Mouse (Mus musculus) granulocyte monocyte progenitor cell, adult 5-6 weeks (primary cell): Measurements from ENCODE around the gene Vmn1r101. TPM values are rescaled to one million over a fixed set of nuclear protein-coding genes. Genes with fewer than 3 reads are reported as not detected.
"Not testable (repeated sequence)": the region's sequence is repeated elsewhere in the genome, so short reads cannot be mapped to it uniquely, and the experiment has no call there.

Experiments
- ATAC-seq: replicated peaks from 2 replicates; pipeline ENCODE4 v1.8.0; 2016; ENCODE audit warnings: mild to moderate bottlenecking, moderate TSS enrichment, inconsistent platforms; ENCODE audit not compliant: poor library complexity, severe bottlenecking
- total RNA-seq, 2 experiments: library from RNA; stranded (forward) in 1 of 2; stranded (reverse) in 1 of 2; fragments of 200-712, 200-1000 nt in 1 of 2; fragments of >200 nt in 1 of 2; fragmentation: Nextera tagmentation in 1 of 2; gene quantifications; 2 replicates each; pipeline ENCODE4 v1.2.3; 2014 to 2017

Gene Vmn1r101
- total RNA-seq (2014; fragmentation: Nextera tagmentation): not detected in 2 replicates
- not detected in 2 replicates for total RNA-seq (2017)

- not testable (repeated sequence) for ATAC-seq
Observed at GRCm38 (mm10) chr7:20442493-20442892, at the start of gene Vmn1r101. Gene Vmn1r101 (minus strand): TSS chr7:20442593.

GRCm38 (mm10) chr7:20474825-20475224 is 32.4 kb upstream of the Vmn1r101 start, which contains the start of gene Gm10670:
Gene Gm10670 (minus strand): TSS chr7:20474925.
- not testable (repeated sequence) for ATAC-seq

GRCm38 (mm10) chr7:20417642-20418041 is 24.8 kb downstream of the Vmn1r101 start, which contains the start of gene Vmn1r100:
Gene Vmn1r100 (plus strand): TSS chr7:20417942.
- ATAC-seq: not testable (repeated sequence)

Other genes starting within 250 kb of the Vmn1r101 start
- not detected in 2 replicates for gene Vmn1r95, start 248.9 kb downstream of the Vmn1r101 start, total RNA-seq (2014; fragmentation: Nextera tagmentation)
- gene Vmn1r95, start 248.9 kb downstream of the Vmn1r101 start, total RNA-seq (2017): not detected in 2 replicates
- gene Gm6164, start 237.0 kb downstream of the Vmn1r101 start, total RNA-seq (2014; fragmentation: Nextera tagmentation): not detected in 2 replicates
- gene Gm6164, start 237.0 kb downstream of the Vmn1r101 start, total RNA-seq (2017): not detected in 2 replicates
- gene Gm4498, start 208.8 kb downstream of the Vmn1r101 start, total RNA-seq (2014; fragmentation: Nextera tagmentation): not detected in 2 replicates
- not detected in 2 replicates for gene Gm4498, start 208.8 kb downstream of the Vmn1r101 start, total RNA-seq (2017)
- gene Gm5890, start 179.8 kb downstream of the Vmn1r101 start, total RNA-seq (2014; fragmentation: Nextera tagmentation): not detected in 2 replicates
- not detected in 2 replicates for gene Gm5890, start 179.8 kb downstream of the Vmn1r101 start, total RNA-seq (2017)
- gene Gm4133, start 108.5 kb downstream of the Vmn1r101 start, total RNA-seq (2014; fragmentation: Nextera tagmentation): not detected in 2 replicates
- not detected in 2 replicates for gene Gm4133, start 108.5 kb downstream of the Vmn1r101 start, total RNA-seq (2017)
- not detected in 2 replicates for gene Gm5728, start 67.2 kb downstream of the Vmn1r101 start, total RNA-seq (2014; fragmentation: Nextera tagmentation)
- not detected in 2 replicates for gene Gm5728, start 67.2 kb downstream of the Vmn1r101 start, total RNA-seq (2017)
- gene Vmn1r100, start 24.7 kb downstream of the Vmn1r101 start, total RNA-seq (2014; fragmentation: Nextera tagmentation): not detected in 2 replicates
- gene Vmn1r100, start 24.7 kb downstream of the Vmn1r101 start, total RNA-seq (2017): not detected in 2 replicates
- gene Gm10670, start 32.3 kb upstream of the Vmn1r101 start, total RNA-seq (2014; fragmentation: Nextera tagmentation): not detected in 2 replicates
- not detected in 2 replicates for gene Gm10670, start 32.3 kb upstream of the Vmn1r101 start, total RNA-seq (2017)
- gene Vmn1r103, start 67.9 kb upstream of the Vmn1r101 start, total RNA-seq (2014; fragmentation: Nextera tagmentation): not detected in 2 replicates
- not detected in 2 replicates for gene Vmn1r103, start 67.9 kb upstream of the Vmn1r101 start, total RNA-seq (2017)
- gene Vmn1r104, start 91.2 kb upstream of the Vmn1r101 start, total RNA-seq (2014; fragmentation: Nextera tagmentation): not detected in 2 replicates
- gene Vmn1r104, start 91.2 kb upstream of the Vmn1r101 start, total RNA-seq (2017): not detected in 2 replicates
- gene Gm5726, start 103.2 kb upstream of the Vmn1r101 start, total RNA-seq (2014; fragmentation: Nextera tagmentation): not detected in 2 replicates
- gene Gm5726, start 103.2 kb upstream of the Vmn1r101 start, total RNA-seq (2017): not detected in 2 replicates
- gene Gm4141, start 133.6 kb upstream of the Vmn1r101 start, total RNA-seq (2014; fragmentation: Nextera tagmentation): not detected in 2 replicates
- gene Gm4141, start 133.6 kb upstream of the Vmn1r101 start, total RNA-seq (2017): not detected in 2 replicates
- gene Gm4513, start 156.4 kb upstream of the Vmn1r101 start, total RNA-seq (2014; fragmentation: Nextera tagmentation): not detected in 2 replicates
- not detected in 2 replicates for gene Gm4513, start 156.4 kb upstream of the Vmn1r101 start, total RNA-seq (2017)
- not detected in 2 replicates for gene Vmn1r107, start 226.3 kb upstream of the Vmn1r101 start, total RNA-seq (2014; fragmentation: Nextera tagmentation)
- not detected in 2 replicates for gene Vmn1r107, start 226.3 kb upstream of the Vmn1r101 start, total RNA-seq (2017)